Mouse (Mus musculus): Measurements from ENCODE around the gene Fam214b.

DNA sequence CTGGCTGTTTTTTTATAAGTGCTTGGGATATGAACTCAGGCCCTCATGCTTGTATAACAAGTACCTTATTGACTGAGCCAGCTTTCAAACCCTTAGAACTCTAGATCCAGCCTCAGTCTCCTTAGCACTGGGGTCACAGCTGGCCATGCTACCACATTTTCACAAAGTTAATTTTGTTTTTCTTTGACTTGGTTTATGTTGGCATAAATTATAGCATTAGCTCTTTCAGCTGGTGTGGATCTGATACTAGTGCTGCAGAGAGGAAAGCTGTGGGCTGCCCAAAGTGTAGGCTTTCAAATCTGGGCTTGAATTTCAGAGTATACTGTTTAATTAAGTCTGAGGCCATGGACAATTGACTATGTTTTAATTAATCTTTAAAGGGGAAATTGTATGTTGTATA, 28.9 kb upstream of the Fam214b start:
- TF ChIP-seq CTCF (IDR thresholded peaks at IDR 0.05; ENCODE audit: low read depth) (no peak), EP300 (IDR thresholded peaks at IDR 0.05; ENCODE audit: low read depth) (no peak)
